Mouse (Mus musculus) midbrain, embryonic 16.5 days (tissue): ENCODE data around the gene Wfdc15b. TPM values are rescaled to one million over a fixed set of nuclear protein-coding genes. Genes with fewer than 3 reads are reported as not detected.

ENCODE experiments used
- ATAC-seq: fragments of 200-750 bp; cut with Nextera tagmentation; 2 replicates; pipeline ENCODE4 v1.8.0; 2017; ENCODE audit warnings: moderate TSS enrichment
- H3K27ac ChIP-seq: fragments of 300-500 bp; sonication (generic); 2 replicates; pipeline ENCODE4 v1.5.1; 2014; ENCODE audit warnings: mild to moderate bottlenecking, low read length, mixed read lengths
- H3K27me3 ChIP-seq: fragments of 300-500 bp; sonication (generic); 2 replicates; pipeline ENCODE4 v1.6.1; 2014; ENCODE audit warnings: low read depth, low read length, mixed read lengths; ENCODE audit not compliant: control insufficient read depth, insufficient read depth
- H3K36me3 ChIP-seq: fragments of 300-500 bp; sonication (generic); 2 replicates; pipeline ENCODE4 v1.6.1; 2014; ENCODE audit warnings: mild to moderate bottlenecking, low read length, moderate library complexity, mixed read lengths; ENCODE audit not compliant: control insufficient read depth, insufficient read depth
- H3K4me1 ChIP-seq: fragments of 300-500 bp; sonication (generic); 2 replicates; pipeline ENCODE4 v1.6.1; 2014; ENCODE audit warnings: mild to moderate bottlenecking, low read length, mixed read lengths; ENCODE audit not compliant: control insufficient read depth, insufficient read depth
- H3K4me2 ChIP-seq: fragments of 300-500 bp; sonication (generic); 2 replicates; pipeline ENCODE4 v1.6.1; 2014; ENCODE audit warnings: mild to moderate bottlenecking, low read length, mixed read lengths
- H3K4me3 ChIP-seq: fragments of 300-500 bp; sonication (generic); 2 replicates; pipeline ENCODE4 v1.5.1; 2014; ENCODE audit warnings: low read depth, mild to moderate bottlenecking, low read length, moderate library complexity, mixed read lengths
- H3K9ac ChIP-seq: fragments of 300-500 bp; sonication (generic); 2 replicates; pipeline ENCODE4 v1.6.1; 2014; ENCODE audit warnings: low read depth, low read length, mixed read lengths
- H3K9me3 ChIP-seq: fragments of 300-500 bp; sonication (generic); replicated peaks from 2 replicates; pipeline ENCODE4 v1.6.1; 2014; ENCODE audit warnings: mild to moderate bottlenecking, low read length, mixed read lengths; ENCODE audit not compliant: control insufficient read depth, poor library complexity, severe bottlenecking
- WGBS: fragments of 180-500 bp; shearing (Covaris S2); extraction: QIAGEN DNeasy Blood & Tissue Kit; methylation state at CpG from one replicate; pipeline ENCODE4 v1.1.7; 2014; 5-methylcytosine and 5-hydroxymethylcytosine counted together
- polyA plus RNA-seq: library from polyadenylated mRNA; unstranded; fragments of >200 nt; fragmentation: Nextera tagmentation; extraction: Ambion mirVana; gene quantifications from 2 replicates; pipeline ENCODE4 v1.2.1, GENCODE M21; 2015

Gene Wfdc15b
- polyA plus RNA-seq, 1 experiment from 2014 or later, result not detected

GRCm38 (mm10) chr2:164184145-164184719 lies 37.2 kb downstream of the Wfdc15b start:
- H3K27me3 ChIP-seq, result no peaks in the 10 kb centered on the region; the same call in 1 of the 2 replicates
- WGBS, result 36% methylated on average over 9 of the region's 9 CpGs
- no peaks in the 10 kb centered on the region for H3K4me1 ChIP-seq
- no peak overlapping the region for H3K27ac ChIP-seq
- H3K4me3 ChIP-seq, result no peak overlapping the region
- no peaks in the 10 kb centered on the region for H3K36me3 ChIP-seq
- H3K9ac ChIP-seq, result no peak overlapping the region
- no peaks in the 10 kb centered on the region for H3K9me3 ChIP-seq
- H3K4me2 ChIP-seq, result no peak overlapping the region
- no peak for ATAC-seq

GRCm38 (mm10) chr2:164183340-164183739 lies 38.1 kb downstream of the Wfdc15b start:
- H3K4me3 ChIP-seq, result no peak overlapping the region
- H3K36me3 ChIP-seq, result no peaks in the 10 kb centered on the region
- ATAC-seq, result no peak
- H3K9ac ChIP-seq, result no peak overlapping the region
- no peaks in the 10 kb centered on the region for H3K4me1 ChIP-seq
- H3K27me3 ChIP-seq, result no peaks in the 10 kb centered on the region; the same call in 1 of the 2 replicates
- H3K4me2 ChIP-seq, result no peak overlapping the region
- 73% methylated on average over 9 of the region's 9 CpGs for WGBS
- no peak overlapping the region for H3K27ac ChIP-seq
- no peaks in the 10 kb centered on the region for H3K9me3 ChIP-seq

GRCm38 (mm10) chr2:164182692-164183255 lies 38.7 kb downstream of the Wfdc15b start, which contains the start of gene Wfdc5:
Gene Wfdc5 (minus strand): TSS chr2:164182742.
- Histone ChIP-seq H3K4me2 (no peak within 1 kb of the TSS), H3K4me3 (no peak within 1 kb of the TSS), H3K27me3 (no peaks in the 10 kb centered on the region; the same call in 1 of the 2 replicates), H3K9ac (no peak within 1 kb of the TSS), H3K9me3 (no peaks in the 10 kb centered on the region), H3K27ac (no peak within 1 kb of the TSS), H3K36me3 (no peaks in the 10 kb centered on the region), H3K4me1 (no peaks in the 10 kb centered on the region)
- no peak for ATAC-seq
- WGBS, result 59% methylated on average over 7 of the region's 7 CpGs

DNA sequence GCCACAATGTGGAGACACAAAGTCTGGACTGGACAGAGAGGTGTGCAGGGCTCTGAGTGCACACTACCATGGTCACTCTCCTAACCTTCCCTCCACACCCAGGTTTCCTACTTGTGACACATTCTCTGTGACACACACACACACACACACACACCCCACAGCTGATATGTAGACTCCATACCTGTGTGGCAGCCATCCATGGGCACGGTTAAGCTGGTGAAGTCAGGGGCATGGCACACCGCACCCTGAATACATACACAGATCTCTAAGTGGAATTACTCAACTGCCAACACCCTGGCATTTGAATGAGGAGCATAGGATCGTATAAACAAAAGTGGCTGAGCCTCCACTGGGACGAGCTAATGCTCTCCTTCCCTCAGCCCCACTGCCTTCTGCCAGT lies 40.7 kb downstream of the Wfdc15b start:
- no peaks in the 10 kb centered on the region for H3K36me3 ChIP-seq
- no peak overlapping the region for H3K4me2 ChIP-seq
- H3K9me3 ChIP-seq, result no peaks in the 10 kb centered on the region
- H3K9ac ChIP-seq, result no peak overlapping the region
- no peak for ATAC-seq
- H3K27ac ChIP-seq, result no peak overlapping the region
- no peaks in the 10 kb centered on the region for H3K4me1 ChIP-seq
- H3K27me3 ChIP-seq, result no peaks in the 10 kb centered on the region; the same call in 1 of the 2 replicates
- H3K4me3 ChIP-seq, result no peak overlapping the region
- WGBS, result 89% methylated on average over 4 of the region's 4 CpGs

GRCm38 (mm10) chr2:164180124-164180523 lies 41.3 kb downstream of the Wfdc15b start:
- Histone ChIP-seq H3K36me3 (no peaks in the 10 kb centered on the region), H3K27ac (no peak overlapping the region), H3K4me1 (no peaks in the 10 kb centered on the region), H3K9ac (no peak overlapping the region), H3K4me2 (no peak overlapping the region), H3K9me3 (no peaks in the 10 kb centered on the region), H3K27me3 (no peaks in the 10 kb centered on the region; the same call in 1 of the 2 replicates), H3K4me3 (no peak overlapping the region)
- WGBS, result 35% methylated on average over 3 of the region's 3 CpGs
- ATAC-seq, result no peak

GRCm38 (mm10) chr2:164177831-164178230 lies 43.6 kb downstream of the Wfdc15b start:
- Histone ChIP-seq H3K9me3 (no peaks in the 10 kb centered on the region), H3K27me3 (no peaks in the 10 kb centered on the region; the same call in 1 of the 2 replicates), H3K4me3 (no peak overlapping the region), H3K4me1 (no peaks in the 10 kb centered on the region), H3K4me2 (no peak overlapping the region), H3K9ac (no peak overlapping the region), H3K27ac (no peak overlapping the region), H3K36me3 (no peaks in the 10 kb centered on the region)
- 85% methylated on average over 5 of the region's 5 CpGs for WGBS
- no peak for ATAC-seq

DNA sequence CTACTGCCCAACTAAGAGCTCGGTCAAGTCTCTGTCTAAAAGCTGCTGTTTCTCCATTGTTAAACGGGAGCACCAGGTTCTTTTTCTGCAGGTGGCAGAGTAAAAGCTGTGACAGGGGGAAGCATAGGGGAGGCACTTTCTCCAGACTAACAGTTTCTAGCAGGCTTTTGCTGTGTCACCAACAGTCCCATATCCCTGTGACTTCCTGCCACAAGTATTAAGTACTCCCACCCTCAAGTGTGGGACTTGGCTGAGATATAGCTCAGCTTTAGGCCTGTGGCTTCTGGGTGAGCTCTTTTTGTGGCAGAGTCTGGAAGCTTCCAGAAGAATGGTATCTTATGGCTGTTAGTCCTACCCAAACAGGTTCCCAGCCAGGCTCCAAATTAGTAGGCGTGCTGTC lies 45.6 kb downstream of the Wfdc15b start:
- Histone ChIP-seq H3K4me3 (no peak overlapping the region), H3K9ac (no peak overlapping the region), H3K4me1 (peaks cover 3% of the 10 kb centered on the region), H3K9me3 (no peaks in the 10 kb centered on the region), H3K4me2 (no peak overlapping the region), H3K27ac (no peak overlapping the region), H3K36me3 (no peaks in the 10 kb centered on the region), H3K27me3 (peaks cover 12% of the 10 kb centered on the region)
- WGBS, result 74% methylated on average over 3 of the region's 3 CpGs
- ATAC-seq, result no peak

GRCm38 (mm10) chr2:164174649-164175395 lies 46.6 kb downstream of the Wfdc15b start:
- Histone ChIP-seq H3K4me3 (no peak overlapping the region), H3K27me3 (peaks cover 20% of the 10 kb centered on the region), H3K4me1 (peaks cover 8% of the 10 kb centered on the region), H3K4me2 (no peak overlapping the region), H3K27ac (no peak overlapping the region), H3K36me3 (no peaks in the 10 kb centered on the region), H3K9ac (no peak overlapping the region), H3K9me3 (no peaks in the 10 kb centered on the region)
- ATAC-seq, result no peak
- 79% methylated on average over 8 of the region's 8 CpGs for WGBS

GRCm38 (mm10) chr2:164173394-164173793 lies 48.1 kb downstream of the Wfdc15b start:
- WGBS, result 71% methylated on average over 3 of the region's 3 CpGs
- no peak overlapping the region for H3K9ac ChIP-seq
- H3K4me1 ChIP-seq, result peaks cover 8% of the 10 kb centered on the region
- no peak overlapping the region for H3K27ac ChIP-seq
- no peak overlapping the region for H3K4me3 ChIP-seq
- no peak overlapping the region for H3K4me2 ChIP-seq
- no peaks in the 10 kb centered on the region for H3K36me3 ChIP-seq
- no peak for ATAC-seq
- H3K9me3 ChIP-seq, result no peaks in the 10 kb centered on the region
- peaks cover 35% of the 10 kb centered on the region for H3K27me3 ChIP-seq
